Mouse (Mus musculus) CH12.LX (cell line): ENCODE data around the gene Rhoa.

Source experiments
- CHD2 ChIP-seq: IDR thresholded peaks from 2 replicates; pipeline ENCODE4 v1.6.1; 2011; ENCODE audit warnings: low read length, improper control_type of control experiment
- CTCF ChIP-seq, 2 experiments: IDR thresholded peaks in 1 of 2; conservative IDR thresholded peaks in 1 of 2; 2 replicates each; pipeline ENCODE4 v1.5.1; 2011 to 2012; ENCODE audit warnings: low read depth in 2 of 2, low read length in 2 of 2, improper control_type of control experiment in 1 of 2, inconsistent platforms in 1 of 2, mild to moderate bottlenecking in 1 of 2, moderate library complexity in 1 of 2
- JUN ChIP-seq: IDR thresholded peaks from 2 replicates; pipeline ENCODE4 v1.6.1; 2011; ENCODE audit warnings: low read depth, mild to moderate bottlenecking, low read length, improper control_type of control experiment, moderate library complexity; ENCODE audit not compliant: insufficient read depth
- NRF1 ChIP-seq: IDR thresholded peaks from 2 replicates; pipeline ENCODE4 v1.6.1; 2014; ENCODE audit warnings: low read depth, mild to moderate bottlenecking, inconsistent platforms, low read length, improper control_type of control experiment, moderate library complexity
- POLR2A ChIP-seq: IDR thresholded peaks from 2 replicates; pipeline ENCODE4 v1.6.1; 2011; ENCODE audit warnings: low read depth, mild to moderate bottlenecking, improper control_type of control experiment, low read length
- UBTF ChIP-seq: IDR thresholded peaks from 2 replicates; pipeline ENCODE4 v1.6.1; 2012; ENCODE audit warnings: low read depth, mild to moderate bottlenecking, inconsistent platforms, low read length, improper control_type of control experiment, moderate library complexity
- USF2 ChIP-seq: conservative IDR thresholded peaks from 2 replicates; pipeline ENCODE4 v1.6.1; 2011; ENCODE audit warnings: low read depth, low read length, improper control_type of control experiment

DNA sequence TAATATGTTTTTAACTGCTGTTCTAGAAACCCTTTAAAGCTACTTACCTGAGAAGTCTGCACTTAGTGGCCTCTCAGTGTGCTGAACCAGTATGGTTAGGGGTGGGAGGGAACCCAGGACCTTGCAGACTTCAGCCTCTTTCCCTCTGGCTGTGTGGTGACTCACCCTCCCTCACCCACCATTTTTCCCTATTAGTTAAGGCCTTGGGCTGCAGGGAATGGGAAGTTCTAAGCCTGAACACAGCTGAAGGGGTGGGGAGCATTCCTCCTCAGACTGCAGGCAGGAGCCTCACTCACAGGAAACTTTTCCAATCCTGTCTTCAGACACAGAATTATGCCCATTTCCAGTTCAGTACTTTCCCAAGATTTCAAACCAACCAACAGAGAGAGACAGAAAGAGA lies 35.9 kb downstream of the Rhoa start:
- TF ChIP-seq POLR2A (no peak), NRF1 (no peak), UBTF (no peak), JUN (no peak), CTCF (conservative IDR thresholded peaks at IDR 0.05 in 1 of 2, IDR thresholded peaks at IDR 0.05 in 1 of 2; ENCODE audit: low read depth in 2 of 2, low read length in 2 of 2) (no peak), USF2 (no peak), CHD2 (no peak)
